In genomic region chr14:55495509-55496240, GRCm38 (mm10) we compare ENCODE assay signal across 35 mouse cellular contexts. TPM values are rescaled to one million over a fixed set of nuclear protein-coding genes. Genes with fewer than 3 reads are reported as not detected.
DNase-seq lines count a peak whose midpoint lies in the region; ATAC-seq and TF ChIP-seq lines count a peak whose summit lies in the region.
"Had no signal": no experiment of that assay in that cellular context is flagged by ENCODE, and none has a peak within 500 bp of the region (broad histone marks: within the 10 kb centered on the region; RNA-seq: fewer than 3 reads in every experiment).

No protein-coding gene starts in this region.

- no peak overlapping the region for H3K9ac ChIP-seq in heart, embryonic 13.5 days
- H3K9ac ChIP-seq in heart, adult 2 months (ENCODE audit: low read depth, low read length): no peak overlapping the region
- H3K9ac ChIP-seq in midbrain, embryonic 16.5 days (ENCODE audit: low read depth, low read length): peak overlapping the region; percentile 17; the same call in 1 of the 2 replicates
- H3K9ac ChIP-seq in midbrain, embryonic 13.5 days (replicated peaks): no peak overlapping the region
- H3K9ac ChIP-seq: forebrain, embryonic 13.5 days; hindbrain, embryonic 12.5 days; intestine, embryonic 15.5 days; liver, embryonic 12.5 days; liver, postnatal 0 days; neural tube, embryonic 12.5 days had no signal

- H3K4me3 ChIP-seq in heart, embryonic 13.5 days: no peak overlapping the region
- no peak overlapping the region for H3K4me3 ChIP-seq in heart, adult 2 months
- H3K4me3 ChIP-seq in midbrain, embryonic 16.5 days (ENCODE audit: low read depth, low read length): no peak overlapping the region
- no peak overlapping the region for H3K4me3 ChIP-seq in midbrain, embryonic 13.5 days (replicated peaks)
- H3K4me3 ChIP-seq: forebrain, embryonic 13.5 days; hindbrain, embryonic 12.5 days; intestine, embryonic 15.5 days; liver, embryonic 12.5 days; myocyte; neural tube, embryonic 12.5 days had no signal

- DNase-seq in heart, adult 2 months: no peak
- DNase-seq in cerebellum, postnatal 10 days: peak; percentile 62 to 72
- DNase-seq: adrenal gland, postnatal 25 days; gastrocnemius, postnatal 14 days; kidney, adult 8-10 months; kidney, postnatal 4 days; layer of hippocampus, postnatal 36 days; left cerebral cortex, postnatal 4 days; liver, postnatal 0 days; lung, postnatal 4 days; right cerebral cortex, adult 18-20 months; spleen, adult 18-20 months; thymus, postnatal 14 days had no signal

- H3K36me3 ChIP-seq in heart, embryonic 13.5 days: no peaks in the 10 kb centered on the region
- no peaks in the 10 kb centered on the region for H3K36me3 ChIP-seq in heart, adult 2 months (ENCODE audit: control insufficient read depth, insufficient read depth, low read length)
- H3K36me3 ChIP-seq in midbrain, embryonic 16.5 days (ENCODE audit: control insufficient read depth, insufficient read depth, low read length): peaks cover 31% of the 10 kb centered on the region
- peaks cover 70% of the 10 kb centered on the region for H3K36me3 ChIP-seq in midbrain, embryonic 13.5 days
- H3K36me3 ChIP-seq: intestine, embryonic 15.5 days had no signal

- TF ChIP-seq EP300 in heart, adult 2 months (IDR thresholded peaks at IDR 0.05; ENCODE audit: insufficient read depth, low read depth, low read length): no peak

- no peak for ATAC-seq in heart, embryonic 13.5 days (ENCODE audit: extremely low read depth, insufficient number of reproducible peaks, low FRiP score, low TSS enrichment)
- ATAC-seq in midbrain, embryonic 16.5 days: no peak
- ATAC-seq in midbrain, embryonic 13.5 days: no peak
- no peak for ATAC-seq in activated CD4-positive, CD25-positive, alpha-beta regulatory T cell, adult 4 months
- ATAC-seq in megakaryocyte progenitor cell, adult 5-6 weeks (replicated peaks; ENCODE audit: poor library complexity): no peak
- ATAC-seq: CD4-positive, CD25-positive, alpha-beta regulatory T cell, adult 4 months; forebrain, embryonic 13.5 days; hindbrain, postnatal 0 days; intestine, embryonic 15.5 days; liver, embryonic 12.5 days; liver, postnatal 0 days; lung, postnatal 0 days had no signal

- H3K79me2 ChIP-seq in heart, adult 2 months (replicated peaks; ENCODE audit: control insufficient read depth, insufficient read depth, low read length): no peaks in the 10 kb centered on the region

- WGBS in heart, embryonic 13.5 days: 73% methylated on average over 20 of the region's 20 CpGs
- 67% methylated on average over 20 of the region's 20 CpGs for WGBS in heart, adult 2 months
- 73% methylated on average over 19 of the region's 20 CpGs for WGBS in midbrain, embryonic 16.5 days
- 76% methylated on average over 20 of the region's 20 CpGs for WGBS in midbrain, embryonic 13.5 days

- peak overlapping the region; percentile 44; the same call in 1 of the 2 replicates for H3K4me2 ChIP-seq in heart, embryonic 13.5 days
- no peak overlapping the region for H3K4me2 ChIP-seq in midbrain, embryonic 16.5 days (ENCODE audit: low read length)
- no peak overlapping the region for H3K4me2 ChIP-seq in midbrain, embryonic 13.5 days (replicated peaks)
- H3K4me2 ChIP-seq: forebrain, embryonic 13.5 days; hindbrain, embryonic 12.5 days; intestine, embryonic 15.5 days; liver, embryonic 12.5 days; neural tube, embryonic 12.5 days had no signal

- no peak for TF ChIP-seq POLR2A in heart, adult 2 months (IDR thresholded peaks at IDR 0.05; ENCODE audit: insufficient read depth, low read depth, low read length)

- H3K4me1 ChIP-seq in heart, embryonic 13.5 days: peaks cover 29% of the 10 kb centered on the region
- no peaks in the 10 kb centered on the region; the same call in 1 of the 2 replicates for H3K4me1 ChIP-seq in heart, adult 2 months (ENCODE audit: control insufficient read depth, insufficient read depth, low read length)
- H3K4me1 ChIP-seq in midbrain, embryonic 16.5 days (ENCODE audit: control insufficient read depth, insufficient read depth, low read length): peaks cover 8% of the 10 kb centered on the region
- H3K4me1 ChIP-seq in midbrain, embryonic 13.5 days (replicated peaks): peaks cover 21% of the 10 kb centered on the region

- intact Hi-C loops in heart, adult 2 months (cut with DNase I): loop anchor here (2.0 to 5.0 kb wide), 2 partner anchors 41 to 107 kb away; partner anchors contain the start of gene Irf9

- no peaks in the 10 kb centered on the region for H3K9me3 ChIP-seq in heart, embryonic 13.5 days
- no peaks in the 10 kb centered on the region for H3K9me3 ChIP-seq in midbrain, embryonic 16.5 days (replicated peaks; ENCODE audit: control insufficient read depth, low read length, poor library complexity, severe bottlenecking)
- no peaks in the 10 kb centered on the region for H3K9me3 ChIP-seq in midbrain, embryonic 13.5 days
- H3K9me3 ChIP-seq: forebrain, embryonic 13.5 days; hindbrain, embryonic 12.5 days; intestine, embryonic 15.5 days; liver, embryonic 12.5 days; neural tube, embryonic 12.5 days had no signal

- TF ChIP-seq CTCF in heart, adult 2 months (IDR thresholded peaks at IDR 0.05): no peak

- H3K27ac ChIP-seq in heart, embryonic 13.5 days (replicated peaks): peak overlapping the region; percentile 56; the same call in 1 of the 2 replicates
- no peak overlapping the region for H3K27ac ChIP-seq in heart, adult 2 months
- H3K27ac ChIP-seq in midbrain, embryonic 16.5 days (ENCODE audit: low read length): no peak overlapping the region
- no peak overlapping the region for H3K27ac ChIP-seq in midbrain, embryonic 13.5 days
- H3K27ac ChIP-seq: forebrain, embryonic 13.5 days; hindbrain, embryonic 12.5 days; hindbrain, postnatal 0 days; intestine, embryonic 15.5 days; kidney, postnatal 0 days; liver, embryonic 12.5 days; neural tube, embryonic 12.5 days had no signal

- peaks cover 12% of the 10 kb centered on the region for H3K27me3 ChIP-seq in heart, embryonic 13.5 days (replicated peaks)
- H3K27me3 ChIP-seq in heart, adult 2 months (ENCODE audit: control insufficient read depth, insufficient read depth, low read length): no peaks in the 10 kb centered on the region
- no peaks in the 10 kb centered on the region for H3K27me3 ChIP-seq in midbrain, embryonic 16.5 days (ENCODE audit: control insufficient read depth, insufficient read depth, low read depth, low read length)
- H3K27me3 ChIP-seq in midbrain, embryonic 13.5 days: no peaks in the 10 kb centered on the region
- H3K27me3 ChIP-seq: forebrain, embryonic 13.5 days; hindbrain, embryonic 12.5 days; intestine, embryonic 15.5 days; neural tube, embryonic 12.5 days had no signal

RNA-seq across cellular contexts. Expression of gene Carmil3, which starts 5.2 kb away (rescaled TPM):
- polyA plus RNA-seq in heart, embryonic 13.5 days (2015; fragmentation: Nextera tagmentation; extraction: Ambion mirVana): 1.9 TPM in 2 replicates
- total RNA-seq in heart, adult 2 months (2021): 1 to 10 TPM; 1.3 to 2.0 TPM
- 3.4 and 4.8 TPM in 2 replicates for polyA plus RNA-seq in heart, adult 2 months (2012; rRNA removed)
- polyA plus RNA-seq in midbrain, embryonic 16.5 days (2015; fragmentation: Nextera tagmentation; extraction: Ambion mirVana): 34.5 and 37.7 TPM in 2 replicates
- polyA plus RNA-seq in midbrain, embryonic 13.5 days (2015; fragmentation: Nextera tagmentation; extraction: Ambion mirVana): 17.0 and 24.5 TPM in 2 replicates
- polyA plus RNA-seq in activated CD4-positive, CD25-positive, alpha-beta regulatory T cell, adult 4 months (2017; shearing (Covaris generic)): not detected
- 0.05 and 0.15 TPM in 2 replicates for total RNA-seq in megakaryocyte progenitor cell, adult 5-6 weeks (2015)
- total RNA-seq in megakaryocyte progenitor cell, adult 5-6 weeks (2017): not detected in 2 replicates
- polyA plus RNA-seq: CD4-positive, CD25-positive, alpha-beta regulatory T cell, adult 4 months had no signal

RNA-seq across cellular contexts. Expression of gene Cpne6, which starts 14.6 kb away (rescaled TPM):
- 0.43 and 0.47 TPM in 2 replicates for polyA plus RNA-seq in heart, embryonic 13.5 days (2015; fragmentation: Nextera tagmentation; extraction: Ambion mirVana)
- not detected for total RNA-seq in heart, adult 2 months (2021)
- 0.25 and 0.26 TPM in 2 replicates for polyA plus RNA-seq in heart, adult 2 months (2012; rRNA removed)
- 2.2 and 3.4 TPM in 2 replicates for polyA plus RNA-seq in midbrain, embryonic 16.5 days (2015; fragmentation: Nextera tagmentation; extraction: Ambion mirVana)
- polyA plus RNA-seq in midbrain, embryonic 13.5 days (2015; fragmentation: Nextera tagmentation; extraction: Ambion mirVana): 0.70 and 0.88 TPM in 2 replicates
- not detected for polyA plus RNA-seq in activated CD4-positive, CD25-positive, alpha-beta regulatory T cell, adult 4 months (2017; shearing (Covaris generic))
- total RNA-seq in megakaryocyte progenitor cell, adult 5-6 weeks (2015): not detected in 2 replicates
- total RNA-seq in megakaryocyte progenitor cell, adult 5-6 weeks (2017): not detected in 2 replicates
- total RNA-seq: heart, adult 18-20 months; heart, postnatal 25 days; megakaryocyte-erythroid progenitor cell, adult 5-6 weeks had no signal
- polyA plus RNA-seq: CD4-positive, CD25-positive, alpha-beta regulatory T cell, adult 4 months; liver, embryonic 12.5 days; liver, postnatal 0 days; lung, postnatal 0 days; myocyte had no signal

RNA-seq across cellular contexts. Expression of gene Dhrs4, which starts 17.1 kb away (rescaled TPM):
- polyA plus RNA-seq in heart, embryonic 13.5 days (2015; fragmentation: Nextera tagmentation; extraction: Ambion mirVana): 64.7 and 68.9 TPM in 2 replicates
- total RNA-seq in heart, adult 2 months (2021): 100 to 1,000 TPM; 106 to 125 TPM
- 64.7 and 85.7 TPM in 2 replicates for polyA plus RNA-seq in heart, adult 2 months (2012; rRNA removed)
- polyA plus RNA-seq in midbrain, embryonic 16.5 days (2015; fragmentation: Nextera tagmentation; extraction: Ambion mirVana): 21.4 and 22.2 TPM in 2 replicates
- 31.2 and 31.6 TPM in 2 replicates for polyA plus RNA-seq in midbrain, embryonic 13.5 days (2015; fragmentation: Nextera tagmentation; extraction: Ambion mirVana)
- 10 to 100 TPM; 39.2 to 42.2 TPM for polyA plus RNA-seq in activated CD4-positive, CD25-positive, alpha-beta regulatory T cell, adult 4 months (2017; shearing (Covaris generic))
- total RNA-seq in megakaryocyte progenitor cell, adult 5-6 weeks (2015): 38.9 and 48.0 TPM in 2 replicates
- total RNA-seq in megakaryocyte progenitor cell, adult 5-6 weeks (2017): 58.8 and 67.3 TPM in 2 replicates

RNA-seq across cellular contexts. Expression of gene Nrl, which starts 29.1 kb away (rescaled TPM):
- not detected in 2 replicates for polyA plus RNA-seq in heart, embryonic 13.5 days (2015; fragmentation: Nextera tagmentation; extraction: Ambion mirVana)
- not detected for total RNA-seq in heart, adult 2 months (2021)
- not detected in 2 replicates for polyA plus RNA-seq in heart, adult 2 months (2012; rRNA removed)
- polyA plus RNA-seq in midbrain, embryonic 16.5 days (2015; fragmentation: Nextera tagmentation; extraction: Ambion mirVana): 0.08 and 0.19 TPM in 2 replicates
- polyA plus RNA-seq in midbrain, embryonic 13.5 days (2015; fragmentation: Nextera tagmentation; extraction: Ambion mirVana): 0.08 TPM in 1 of 2 replicates, not detected in the other
- under 1 TPM in 1 of 2 experiments, not detected in 1; 0.07 TPM for polyA plus RNA-seq in activated CD4-positive, CD25-positive, alpha-beta regulatory T cell, adult 4 months (2017; shearing (Covaris generic))
- not detected in 2 replicates for total RNA-seq in megakaryocyte progenitor cell, adult 5-6 weeks (2015)
- not detected in 2 replicates for total RNA-seq in megakaryocyte progenitor cell, adult 5-6 weeks (2017)
- total RNA-seq: adrenal gland, adult 18-20 months; adrenal gland, postnatal 25 days; gastrocnemius, postnatal 14 days; heart, adult 18-20 months; megakaryocyte-erythroid progenitor cell, adult 5-6 weeks had no signal
- polyA plus RNA-seq: embryonic facial prominence, embryonic 11.5 days; forebrain, embryonic 13.5 days; hindbrain, embryonic 12.5 days; intestine, embryonic 15.5 days; kidney, postnatal 0 days; liver, embryonic 12.5 days; liver, postnatal 0 days; lung, postnatal 0 days; myocyte; stomach, embryonic 16.5 days; urinary bladder, adult 2 months had no signal

RNA-seq across cellular contexts. Expression of gene Pck2, which starts 44.4 kb away (rescaled TPM):
- polyA plus RNA-seq in heart, embryonic 13.5 days (2015; fragmentation: Nextera tagmentation; extraction: Ambion mirVana): 40.9 and 43.9 TPM in 2 replicates
- total RNA-seq in heart, adult 2 months (2021): 1 to 10 TPM; 9.0 to 9.4 TPM
- polyA plus RNA-seq in heart, adult 2 months (2012; rRNA removed): 13.3 and 15.3 TPM in 2 replicates
- polyA plus RNA-seq in midbrain, embryonic 16.5 days (2015; fragmentation: Nextera tagmentation; extraction: Ambion mirVana): 29.5 and 30.6 TPM in 2 replicates
- polyA plus RNA-seq in midbrain, embryonic 13.5 days (2015; fragmentation: Nextera tagmentation; extraction: Ambion mirVana): 16.6 and 19.5 TPM in 2 replicates
- 10 to 100 TPM; 23.6 to 33.4 TPM for polyA plus RNA-seq in activated CD4-positive, CD25-positive, alpha-beta regulatory T cell, adult 4 months (2017; shearing (Covaris generic))
- 17.6 and 18.9 TPM in 2 replicates for total RNA-seq in megakaryocyte progenitor cell, adult 5-6 weeks (2015)
- 32.5 and 44.3 TPM in 2 replicates for total RNA-seq in megakaryocyte progenitor cell, adult 5-6 weeks (2017)

Comparison
In these comparisons a context has a peak if more than half of its experiments do, and no peak if none do; other contexts are left out.
1. DNase-seq: peak in cerebellum, postnatal 10 days (2 of 2); none in heart, adult 2 months (0 of 2).